Mouse (Mus musculus): ENCODE measurements around the gene Ubr2. TPM values are rescaled to one million over a fixed set of nuclear protein-coding genes. Genes with fewer than 3 reads are reported as not detected.

The Ubr2 gene
- 12.2 and 14.2 TPM in 2 replicates for polyA plus RNA-seq (2012)

DNA sequence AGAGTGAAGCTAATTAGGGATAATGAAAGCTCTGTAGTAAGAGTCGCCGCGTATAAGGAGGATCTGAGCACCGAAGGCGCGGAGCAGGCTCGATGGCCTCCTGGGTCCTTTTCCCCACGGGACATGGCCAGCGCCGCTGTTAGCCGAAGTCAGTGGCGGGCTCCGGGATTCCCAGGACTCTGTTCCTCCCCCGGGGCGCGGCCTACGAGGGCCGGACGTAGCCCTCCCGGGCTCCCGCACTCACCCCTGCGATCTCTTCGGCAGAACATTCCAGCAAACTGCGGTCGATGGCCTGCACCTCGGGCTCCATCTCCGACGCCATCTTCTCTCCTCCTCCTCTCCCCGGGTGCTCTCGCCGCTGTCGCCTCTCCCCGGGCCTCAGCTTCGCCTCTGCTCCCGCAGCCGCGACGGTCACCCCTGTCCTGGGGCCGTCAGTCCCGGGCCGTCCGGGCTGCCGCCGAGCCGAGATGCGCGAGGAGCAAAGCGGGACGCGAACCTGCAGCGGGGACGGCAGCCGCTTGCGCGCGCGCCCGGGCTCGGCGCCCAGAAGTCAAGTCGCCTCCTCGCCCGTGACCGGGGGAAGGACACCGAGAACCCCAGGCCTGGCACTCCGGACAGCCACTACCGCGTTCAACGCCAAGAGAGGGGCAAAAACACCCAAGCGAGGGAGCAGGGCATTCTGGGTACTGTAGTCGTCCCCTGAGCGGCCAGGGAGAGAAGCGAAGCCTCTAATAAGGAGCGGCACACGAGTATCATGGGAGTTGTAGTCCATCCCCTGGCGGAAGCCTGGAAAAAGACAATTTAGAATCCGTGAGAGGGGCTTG, at the start of gene Ubr2:
TSS of gene Ubr2 (minus strand) at position 659 of the 824 bp plus-strand sequence.
- TF ChIP-seq GATA1 (IDR thresholded peaks at IDR 0.05; ENCODE audit: low read length), result no peak

DNA sequence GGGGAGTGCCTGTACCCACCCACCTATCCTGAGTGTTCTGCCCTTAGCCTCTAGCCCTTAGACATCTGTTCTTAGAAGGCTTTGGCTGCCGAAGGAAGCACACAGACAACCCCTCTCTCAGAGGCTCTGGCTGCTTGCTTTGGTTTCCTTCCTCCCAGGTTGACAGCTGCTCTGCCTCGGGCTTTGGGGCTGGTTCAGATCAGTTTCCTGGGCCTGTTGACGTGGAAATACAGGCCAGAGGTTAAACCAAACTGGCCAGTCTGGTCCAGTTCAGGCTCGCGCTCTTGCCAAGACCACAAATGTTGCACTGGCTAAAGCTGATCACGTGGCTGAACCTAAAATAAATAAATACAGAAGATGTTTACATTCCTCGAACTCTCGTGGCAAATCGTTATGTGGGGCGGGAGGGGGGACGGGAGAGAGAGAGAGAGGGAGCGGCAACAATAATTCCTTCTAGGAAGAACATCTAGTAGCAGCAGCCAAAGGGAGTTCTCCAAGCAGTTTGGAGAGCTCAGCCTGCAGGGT, 49.5 kb upstream of the Ubr2 start:
- TF ChIP-seq GATA1 (IDR thresholded peaks at IDR 0.05; ENCODE audit: low read length), result no peak

DNA sequence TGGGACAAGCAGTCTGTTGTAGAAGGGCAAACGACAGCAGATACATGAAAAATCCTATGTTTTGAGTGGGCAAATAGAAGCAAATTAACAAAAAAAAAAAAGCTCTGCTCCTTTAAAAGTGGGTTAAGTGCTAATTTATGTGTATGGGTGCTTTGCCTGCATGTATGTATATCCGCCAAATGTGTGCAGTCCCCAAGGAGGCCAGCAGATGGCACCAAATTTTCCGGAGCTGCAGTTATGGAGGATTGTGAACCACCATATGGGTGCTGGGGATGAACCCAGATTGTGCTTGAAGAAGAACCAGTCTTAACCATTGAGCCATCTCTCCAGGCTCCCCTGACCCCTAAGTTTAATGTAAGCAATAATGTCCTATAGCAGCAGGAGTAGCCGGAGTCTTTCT, 47.6 kb upstream of the Ubr2 start:
- TF ChIP-seq GATA1 (IDR thresholded peaks at IDR 0.05; ENCODE audit: low read length), result no peak

DNA sequence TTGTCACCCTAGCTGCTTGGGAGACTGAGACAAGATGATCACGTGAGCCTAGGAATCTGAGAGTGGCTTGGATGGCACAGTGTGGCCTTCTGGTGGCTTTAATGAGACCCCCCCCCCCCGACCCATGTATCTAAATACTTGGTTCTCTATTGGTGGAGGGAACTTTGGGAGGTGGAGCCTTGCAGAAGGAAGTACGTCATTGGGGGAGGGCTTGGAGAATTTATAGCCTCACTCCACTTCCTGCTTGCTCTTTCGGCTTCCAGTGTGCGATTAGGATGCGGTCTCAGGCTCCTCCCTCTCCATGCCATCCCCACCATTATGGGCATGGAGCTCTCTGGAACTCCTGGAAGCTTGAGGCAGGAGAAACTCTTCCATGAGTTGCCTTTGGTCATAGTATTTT, 46.1 kb upstream of the Ubr2 start:
- TF ChIP-seq GATA1 (IDR thresholded peaks at IDR 0.05; ENCODE audit: low read length), result no peak

DNA sequence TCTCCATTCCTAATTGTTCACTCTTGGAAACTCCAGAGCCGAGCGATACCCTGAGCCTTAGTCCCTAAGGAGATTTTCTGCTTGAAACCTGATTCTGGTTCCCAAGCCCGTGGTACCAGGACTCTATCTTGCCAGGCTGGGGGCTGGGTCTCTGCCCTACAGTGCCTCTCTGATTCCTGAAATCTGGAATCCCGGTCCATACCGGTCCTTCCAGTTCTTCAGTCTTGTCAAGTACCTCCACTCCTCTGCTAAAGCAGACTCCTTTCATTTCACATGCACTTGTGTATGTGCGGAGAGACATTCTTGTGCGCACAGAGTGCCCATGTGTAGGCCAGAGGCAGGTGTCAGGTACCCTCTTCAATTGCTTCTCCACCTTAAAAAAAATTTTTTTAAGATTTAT, 44.8 kb upstream of the Ubr2 start:
- TF ChIP-seq GATA1 (IDR thresholded peaks at IDR 0.05; ENCODE audit: low read length), result no peak

DNA sequence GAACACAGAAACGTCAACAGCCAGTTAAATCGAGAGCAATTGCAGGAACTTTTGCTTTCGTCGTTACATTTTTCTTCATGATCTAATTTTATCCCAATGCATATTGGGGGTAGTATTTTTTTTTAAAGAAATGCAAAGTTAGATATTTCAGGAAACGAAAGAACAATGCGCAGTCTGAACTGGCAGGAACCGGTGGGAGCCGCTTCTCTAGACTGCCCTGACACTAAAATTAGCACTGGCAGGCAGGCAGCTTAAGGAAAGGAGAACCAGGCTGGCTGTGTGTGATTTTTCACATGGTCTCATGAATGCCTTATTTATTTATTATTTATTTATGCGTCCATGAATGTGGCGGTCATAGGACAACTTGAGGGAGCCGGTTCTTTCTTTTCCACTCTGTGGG, 44.3 kb upstream of the Ubr2 start:
- TF ChIP-seq GATA1 (IDR thresholded peaks at IDR 0.05; ENCODE audit: low read length), result no peak

DNA sequence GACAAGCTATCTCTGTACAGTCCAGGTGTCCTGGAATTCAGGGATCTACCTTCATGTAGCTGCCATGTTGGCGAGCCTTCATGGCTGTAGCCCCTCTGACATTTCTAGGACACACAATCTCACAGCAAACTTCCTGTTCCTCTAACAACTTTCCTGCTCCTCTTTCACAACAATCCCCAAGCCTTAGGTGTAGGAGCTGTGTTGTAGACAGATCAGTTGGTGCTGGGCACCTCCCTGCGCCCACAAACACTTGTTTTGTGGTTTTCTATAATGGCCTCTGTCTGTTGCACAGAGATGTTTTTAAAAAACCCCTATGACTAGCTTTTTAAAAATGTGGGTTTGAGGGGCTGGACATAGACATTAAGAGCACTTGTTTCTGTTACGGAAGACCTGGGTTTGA, 40.3 kb upstream of the Ubr2 start:
- TF ChIP-seq GATA1 (IDR thresholded peaks at IDR 0.05; ENCODE audit: low read length), result no peak

DNA sequence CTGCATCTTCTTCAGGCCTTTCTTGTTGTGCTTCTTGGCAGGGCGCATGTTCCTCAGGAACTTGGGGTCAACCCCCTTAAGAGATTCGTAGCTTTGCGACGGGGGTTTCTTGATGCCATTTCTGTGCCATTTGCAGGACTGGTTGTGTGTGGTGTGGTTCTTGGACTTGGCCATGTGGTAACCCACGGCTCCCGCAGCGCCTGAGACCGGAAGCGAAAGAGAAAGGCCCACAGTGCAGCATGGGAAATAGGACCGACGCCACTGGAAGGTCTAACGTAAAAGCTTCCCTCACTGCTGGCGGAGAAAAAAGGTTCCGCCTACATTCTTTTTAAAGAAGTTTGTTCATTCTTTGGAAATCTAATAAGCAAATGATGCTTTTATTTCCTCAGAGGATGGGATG, 32.5 kb upstream of the Ubr2 start:
- TF ChIP-seq GATA1 (IDR thresholded peaks at IDR 0.05; ENCODE audit: low read length), result no peak

DNA sequence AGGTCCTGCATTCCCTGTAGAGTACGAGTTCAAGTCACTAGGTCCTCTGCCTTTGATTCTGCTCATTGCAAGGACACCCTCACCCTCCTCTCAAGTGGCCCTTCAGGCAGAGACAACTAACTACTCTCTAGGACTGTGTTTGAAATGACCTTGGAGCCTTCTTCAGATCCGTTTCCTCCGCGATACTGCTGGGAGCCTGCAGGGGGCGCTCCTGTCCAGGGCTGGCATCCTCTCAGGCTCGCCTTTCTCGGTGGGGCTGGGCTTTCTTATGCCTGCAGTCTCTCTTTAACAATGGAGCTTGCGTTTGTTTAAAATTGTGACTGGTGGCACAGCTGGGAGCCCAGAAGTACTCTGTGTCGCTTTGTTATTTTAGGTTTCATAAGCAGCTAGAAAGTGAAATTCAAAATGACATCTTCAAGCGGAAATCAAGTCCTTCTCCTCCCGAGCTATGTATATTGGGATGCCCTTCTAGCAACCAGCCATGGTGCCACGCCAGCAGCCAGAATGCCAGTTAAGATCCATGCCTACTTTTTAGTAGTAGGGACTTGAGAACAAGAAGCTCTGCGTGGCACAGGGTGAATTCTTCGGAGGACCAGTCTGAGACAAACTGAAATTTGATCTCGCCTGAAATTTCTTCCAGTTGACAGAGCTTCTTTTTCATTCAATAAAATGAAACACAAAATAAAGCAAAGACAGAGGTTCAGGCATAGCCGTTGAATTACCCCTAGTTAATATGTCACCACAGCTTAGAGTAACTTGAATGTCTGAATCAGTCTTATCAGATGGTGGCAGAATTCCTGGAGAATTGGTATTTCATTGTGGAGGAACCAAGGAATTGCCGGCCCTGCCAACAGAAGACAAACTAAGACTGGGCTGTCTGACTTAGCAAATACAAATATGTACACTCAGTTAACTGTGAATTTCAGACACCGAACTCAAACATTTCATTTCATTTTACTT, 28.8 kb upstream of the Ubr2 start:
- TF ChIP-seq GATA1 (IDR thresholded peaks at IDR 0.05; ENCODE audit: low read length), result no peak

DNA sequence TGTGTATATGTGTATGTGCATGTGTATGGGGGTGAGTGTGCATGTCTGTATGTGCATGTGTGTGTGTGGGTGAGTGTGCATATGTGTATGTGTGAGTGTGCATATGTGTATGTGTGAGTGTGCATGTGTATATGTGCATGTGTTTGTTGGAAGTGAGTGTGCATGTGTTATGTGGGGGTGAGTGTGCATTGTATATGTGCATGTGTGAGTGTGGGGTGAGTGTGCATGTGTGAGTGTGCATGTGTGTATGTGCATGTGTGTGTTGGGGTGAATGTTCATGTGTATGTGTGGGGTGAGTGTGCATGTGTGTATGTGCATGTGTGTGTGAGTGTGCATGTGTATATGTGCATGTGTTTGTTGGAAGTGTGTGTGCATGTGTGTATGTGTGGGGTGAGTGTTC, 24.2 kb upstream of the Ubr2 start:
- TF ChIP-seq GATA1 (IDR thresholded peaks at IDR 0.05; ENCODE audit: low read length), result no peak

DNA sequence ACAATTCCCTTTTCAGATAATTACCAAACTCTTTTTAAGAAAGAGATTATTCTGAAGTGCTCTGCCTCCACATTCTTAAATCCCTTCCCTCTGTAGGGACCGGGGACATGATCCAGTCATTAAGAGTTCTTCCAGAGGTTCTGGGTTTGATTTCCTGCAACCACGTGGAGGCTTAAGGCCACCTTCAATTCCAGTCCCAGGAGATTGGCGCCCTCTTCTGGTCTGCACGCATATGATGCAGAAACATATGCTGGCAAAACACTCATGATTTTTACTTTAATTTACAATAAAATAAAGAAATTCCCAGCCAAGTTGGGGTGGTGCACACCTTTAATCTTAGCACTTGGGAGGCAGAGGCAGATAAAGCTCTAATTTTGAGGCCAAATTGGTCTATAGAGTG, 23.3 kb upstream of the Ubr2 start:
- TF ChIP-seq GATA1 (IDR thresholded peaks at IDR 0.05; ENCODE audit: low read length), result no peak

DNA sequence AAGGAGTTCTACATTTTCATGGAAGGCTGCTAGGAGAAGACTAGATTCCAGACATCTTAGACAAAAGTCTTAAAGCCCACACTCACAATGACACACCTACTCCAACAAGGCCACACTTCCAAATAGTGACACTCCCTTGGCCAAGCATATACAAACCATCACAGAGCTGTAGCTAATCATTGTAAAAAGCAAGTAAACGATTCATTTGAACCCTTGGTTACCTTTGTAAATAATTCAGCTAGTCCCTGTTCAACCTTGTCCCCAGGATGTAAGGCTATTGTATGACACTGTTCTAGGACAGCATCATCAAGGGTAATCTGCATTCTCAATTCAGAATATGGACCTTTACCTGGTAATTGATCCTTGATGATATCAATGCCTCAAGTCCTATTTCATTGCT, 14.4 kb upstream of the Ubr2 start:
- TF ChIP-seq GATA1 (IDR thresholded peaks at IDR 0.05; ENCODE audit: low read length), result no peak

DNA sequence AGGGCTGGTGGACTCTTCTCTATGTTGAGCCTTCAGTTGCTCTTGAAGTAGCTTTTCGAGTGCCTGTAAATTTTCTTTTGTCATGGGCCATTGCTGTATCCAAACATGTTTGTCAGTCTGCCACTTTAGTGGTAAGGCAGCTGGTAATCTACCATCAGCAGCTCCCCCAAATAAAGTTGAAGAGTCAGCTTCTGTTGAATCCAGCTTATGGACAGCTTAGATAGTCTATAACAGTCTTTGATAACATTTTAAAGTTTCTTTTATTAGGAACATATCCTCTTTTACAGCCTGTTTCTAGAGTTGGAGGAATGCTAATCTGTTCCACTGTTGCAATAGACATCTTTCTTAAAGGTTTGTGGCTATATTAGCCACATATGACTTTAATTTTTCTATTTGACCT, 13.0 kb upstream of the Ubr2 start:
- no peak for TF ChIP-seq GATA1 (IDR thresholded peaks at IDR 0.05; ENCODE audit: low read length)

DNA sequence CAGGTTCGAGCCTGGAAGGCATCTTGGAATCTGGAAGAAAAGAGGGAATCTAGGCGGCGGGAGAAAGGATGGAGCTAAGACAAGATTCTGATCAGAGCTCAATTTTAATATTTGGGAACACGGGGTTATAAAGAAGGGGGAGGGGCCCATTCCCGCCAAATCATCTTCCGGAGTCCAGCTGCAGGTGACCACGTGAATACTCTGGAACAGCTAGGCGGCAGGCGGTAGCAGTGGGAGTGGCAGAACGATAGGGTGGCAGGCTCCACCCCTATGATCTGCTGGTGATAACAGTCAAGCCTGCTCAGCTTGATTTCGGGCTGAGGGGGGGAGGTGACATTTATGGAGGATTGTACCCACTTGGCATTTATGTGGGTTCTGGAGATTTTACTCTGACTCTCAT, 2.5 kb upstream of the Ubr2 start:
- TF ChIP-seq GATA1 (IDR thresholded peaks at IDR 0.05; ENCODE audit: low read length), result no peak

DNA sequence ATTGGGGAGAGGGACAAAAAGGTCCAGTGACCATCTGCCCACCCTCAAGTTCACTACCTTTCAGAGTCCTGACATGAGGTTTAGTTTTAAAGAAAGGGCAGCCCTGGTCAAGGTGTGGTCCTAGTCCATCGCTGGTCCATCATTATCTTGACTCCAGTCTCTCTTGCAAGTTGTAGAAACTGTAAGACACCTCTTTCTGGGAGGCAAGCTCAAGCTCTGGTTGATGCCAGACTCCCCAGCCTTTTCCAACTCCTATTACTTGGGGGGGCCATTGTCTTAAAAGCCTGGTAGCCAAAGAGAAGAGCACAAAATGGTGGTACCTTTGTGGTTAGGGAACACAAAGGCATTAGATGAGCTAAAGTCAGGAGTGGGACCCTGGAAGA, 1.3 kb upstream of the Ubr2 start:
- TF ChIP-seq GATA1 (IDR thresholded peaks at IDR 0.05; ENCODE audit: low read length), result no peak

Data from G1E-ER4 (cell line).